Mouse (Mus musculus) cerebellum, adult 8-10 months (tissue): Measurements from ENCODE around the gene Rack1.
"Not testable (repeated sequence)": the region's sequence is repeated elsewhere in the genome, so short reads cannot be mapped to it uniquely, and the experiment has no call there.

ENCODE experiments used
- DNase-seq: peaks from one replicate; pipeline ENCODE4 v3.0.0; 2022

Rack1 gene

DNA sequence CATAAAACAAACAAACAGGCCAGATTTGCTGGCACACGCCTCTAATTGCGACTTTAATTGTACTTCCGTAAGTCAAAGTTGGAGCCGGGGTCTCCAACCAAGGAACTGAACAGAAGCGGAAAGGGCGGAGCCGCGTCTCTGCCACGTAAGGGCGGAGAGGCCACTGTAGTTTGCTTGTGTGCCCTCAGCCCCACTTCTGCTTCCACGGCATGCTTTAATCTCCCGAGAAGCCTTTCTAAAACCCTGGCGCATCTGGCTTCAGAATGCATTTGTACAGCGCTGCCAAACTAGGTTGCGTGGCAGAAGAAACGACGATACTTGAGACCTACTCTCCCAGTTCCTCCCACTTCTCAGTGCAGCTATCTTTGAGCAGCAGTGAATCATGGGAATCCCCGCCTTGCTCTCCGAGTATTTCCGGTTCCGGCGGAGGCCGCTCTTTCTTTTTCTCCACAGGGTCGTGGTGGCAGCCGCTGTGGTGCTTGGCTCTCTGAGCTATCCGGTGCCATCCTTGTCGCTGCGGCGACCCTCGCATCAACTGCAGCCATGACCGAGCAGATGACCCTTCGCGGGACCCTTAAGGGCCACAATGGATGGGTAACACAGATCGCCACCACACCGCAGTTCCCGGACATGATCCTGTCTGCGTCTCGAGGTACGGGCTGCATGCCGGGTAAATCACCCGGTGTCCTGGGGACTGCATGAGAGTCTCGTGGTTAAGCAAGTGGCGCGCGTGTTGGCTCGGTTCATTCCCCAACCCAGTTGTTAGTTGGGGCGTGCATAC, at the start of gene Rack1:
Gene Rack1 (plus strand): TSS at position 412 of the 781 bp plus-strand sequence.
- peak; percentile 86 for DNase-seq

DNA sequence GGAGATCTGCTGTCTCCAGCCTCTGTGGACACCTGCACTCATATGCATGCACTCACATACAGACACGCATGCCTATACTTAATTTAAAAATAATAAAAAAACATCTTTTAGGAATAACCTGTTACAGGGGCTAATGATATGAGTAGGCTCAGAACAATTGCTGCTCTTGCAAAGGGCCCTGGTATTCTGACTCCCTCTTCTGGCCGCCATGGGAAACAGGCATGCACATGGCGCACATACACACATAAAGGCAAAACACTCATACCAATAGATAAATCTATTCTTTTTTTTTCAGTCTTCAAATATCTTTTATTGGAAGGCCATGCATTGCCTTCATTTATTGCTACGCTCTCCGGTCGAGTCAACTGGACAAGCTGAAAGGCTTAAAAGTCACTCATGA, 49.7 kb upstream of the Rack1 start:
- no peak for DNase-seq

GRCm38 (mm10) chr11:48753534-48753933, 46.6 kb upstream of the Rack1 start:
- DNase-seq: not testable (repeated sequence)

GRCm38 (mm10) chr11:48759021-48759420, 41.1 kb upstream of the Rack1 start:
- no peak for DNase-seq

DNA sequence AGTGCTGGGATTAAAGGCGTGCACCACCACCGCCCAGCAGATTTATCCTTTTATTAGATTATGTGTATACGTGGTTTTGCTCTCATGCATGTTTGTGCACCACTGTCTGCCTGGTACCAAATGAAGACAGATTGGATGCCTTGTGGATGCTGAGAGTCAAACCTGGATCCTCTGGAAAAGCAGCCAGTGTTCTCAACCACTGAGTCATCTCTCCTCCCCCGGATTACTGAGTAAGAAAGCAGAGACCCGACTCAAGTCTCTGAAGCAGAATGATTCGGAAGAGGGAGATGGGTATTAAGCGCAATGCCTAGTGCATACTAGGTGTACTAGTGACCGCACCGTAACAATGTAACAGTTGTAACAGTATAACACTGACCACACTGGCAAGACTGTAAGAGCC, 36.0 kb upstream of the Rack1 start:
- DNase-seq: no peak

GRCm38 (mm10) chr11:48767195-48767876, 32.8 kb upstream of the Rack1 start:
- DNase-seq: no peak

- no peak for DNase-seq
Observed at GRCm38 (mm10) chr11:48771691-48772090, 28.4 kb upstream of the Rack1 start.

- DNase-seq: peak; percentile 51
Observed at GRCm38 (mm10) chr11:48774443-48775298, 25.5 kb upstream of the Rack1 start.

GRCm38 (mm10) chr11:48775483-48775882, 24.6 kb upstream of the Rack1 start:
- peak; percentile 35 for DNase-seq

GRCm38 (mm10) chr11:48776664-48777063, 23.5 kb upstream of the Rack1 start:
- no peak for DNase-seq

GRCm38 (mm10) chr11:48777303-48777702, 22.8 kb upstream of the Rack1 start:
- no peak for DNase-seq

GRCm38 (mm10) chr11:48779450-48779849, 20.7 kb upstream of the Rack1 start:
- DNase-seq: no peak

GRCm38 (mm10) chr11:48782243-48782642, 17.9 kb upstream of the Rack1 start:
- no peak for DNase-seq

- no peak for DNase-seq
Observed at GRCm38 (mm10) chr11:48787455-48788211, 12.5 kb upstream of the Rack1 start.

DNA sequence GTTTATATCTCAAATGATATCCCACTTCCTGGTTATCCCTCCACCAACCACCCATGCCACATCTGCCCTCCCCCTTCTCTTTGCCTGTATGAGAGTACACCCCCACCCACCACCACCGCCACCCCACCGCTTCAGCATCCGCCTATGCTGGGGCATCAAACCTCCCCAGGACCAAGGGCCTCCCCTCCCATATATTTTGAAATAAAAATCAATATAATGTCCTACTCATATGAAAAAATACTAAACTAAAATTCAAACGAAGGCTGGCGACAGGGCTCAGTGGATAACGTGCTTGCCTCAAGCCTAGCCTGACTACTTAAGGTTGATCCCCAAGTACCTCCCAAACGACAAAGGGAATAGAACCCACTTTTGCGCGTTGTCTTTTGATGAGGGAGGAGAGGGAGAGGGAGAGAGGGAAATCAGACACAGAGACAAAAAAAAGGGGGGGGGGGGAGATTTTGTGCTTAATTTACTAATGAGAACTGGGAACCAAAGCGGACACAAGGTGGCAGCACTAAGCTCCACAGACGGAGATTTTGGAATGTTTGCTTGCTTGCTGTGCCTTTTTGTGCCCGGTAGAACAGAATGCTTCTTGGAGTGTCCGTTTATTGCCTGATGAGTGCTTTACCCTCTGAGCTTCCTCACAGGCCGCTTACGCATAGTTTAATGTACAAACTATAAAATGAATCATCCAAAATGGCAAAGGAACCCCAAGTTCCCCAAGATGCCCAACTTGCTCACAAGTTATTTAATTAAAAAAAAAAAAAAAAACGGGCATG, 11.6 kb upstream of the Rack1 start:
- peak; percentile 79 for DNase-seq

DNA sequence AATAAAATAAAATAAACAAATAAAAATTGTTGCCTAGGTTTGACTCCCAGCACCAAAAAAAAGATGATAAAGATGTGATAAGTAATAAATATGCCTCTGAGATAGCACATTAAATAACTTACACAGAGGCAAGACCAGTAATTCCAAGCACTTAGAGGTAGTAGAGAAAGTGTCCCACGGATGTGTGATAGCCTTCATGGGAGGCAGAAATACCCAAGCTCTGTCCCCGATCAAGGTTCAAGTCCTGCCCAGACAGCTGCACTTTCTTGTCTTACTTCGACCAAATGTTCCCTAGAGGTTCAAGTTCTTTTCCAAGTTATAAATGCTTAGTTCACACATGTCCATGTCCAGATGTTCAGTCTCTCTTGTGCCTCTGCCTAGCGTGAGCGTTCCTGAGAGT, 10.9 kb upstream of the Rack1 start:
- DNase-seq: no peak

DNA sequence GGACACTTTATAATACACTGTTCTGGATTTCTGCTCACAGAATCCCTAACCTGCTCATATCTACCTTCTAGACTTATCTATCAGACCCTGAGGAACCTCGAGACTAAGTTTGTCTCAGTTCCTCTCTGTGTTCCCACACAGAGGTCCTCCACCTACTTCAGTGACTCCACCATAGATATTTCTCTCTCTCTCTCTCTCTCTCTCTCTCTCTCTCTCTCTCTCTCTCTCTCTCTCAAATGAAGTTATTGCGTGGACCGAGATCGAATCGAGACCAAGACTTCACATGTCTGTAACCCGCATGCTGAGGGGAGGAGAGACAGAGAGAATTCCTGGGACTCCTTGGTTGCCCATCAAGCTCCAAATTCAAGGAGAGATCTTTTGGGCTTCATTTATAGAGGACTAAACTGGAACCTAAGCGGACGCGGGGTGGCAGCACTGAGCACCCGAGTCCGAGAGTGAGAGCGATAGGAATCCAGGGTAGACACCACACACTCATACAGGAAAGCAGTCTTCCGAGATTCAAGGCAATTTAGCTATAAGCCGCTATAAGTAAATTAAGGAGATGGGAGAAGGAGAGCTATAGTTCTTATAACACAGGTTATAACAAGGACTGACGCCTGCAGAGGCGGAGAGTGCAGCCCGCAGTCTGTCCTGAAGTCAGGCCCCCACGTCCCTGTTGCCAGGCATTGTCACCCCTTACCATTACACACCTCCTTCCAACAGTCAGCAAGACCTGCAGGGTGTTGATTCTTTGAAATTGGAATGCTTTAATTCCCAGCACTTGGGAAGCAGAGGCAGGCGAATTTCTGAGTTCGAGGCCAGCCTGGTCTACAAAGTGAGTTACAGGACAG, 9.9 kb upstream of the Rack1 start:
- DNase-seq: peak; percentile 85

- no peak for DNase-seq
Observed at GRCm38 (mm10) chr11:48790946-48791345, 9.2 kb upstream of the Rack1 start.

- DNase-seq: not testable (repeated sequence)
Observed at GRCm38 (mm10) chr11:48791894-48792293, 8.2 kb upstream of the Rack1 start.

GRCm38 (mm10) chr11:48793184-48793583, 6.9 kb upstream of the Rack1 start:
- no peak for DNase-seq

GRCm38 (mm10) chr11:48795221-48795620, 4.9 kb upstream of the Rack1 start:
- no peak for DNase-seq
